Mouse (Mus musculus) kidney, postnatal 14 days (tissue): ENCODE measurements around the gene Nrtn.

Source experiments
- DNase-seq: peaks from one replicate; pipeline ENCODE4 v3.0.0; 2022; ENCODE audit warnings: mixed read lengths

Nrtn gene

GRCm38 (mm10) chr17:56757416-56758123 lies at the start of gene Nrtn:
Gene Nrtn (minus strand): TSS chr17:56757530.
- peak; percentile 94 for DNase-seq

- DNase-seq = no peak
Measured at GRCm38 (mm10) chr17:56805784-56806183, 48.5 kb upstream of the Nrtn start.

GRCm38 (mm10) chr17:56804952-56805351 lies 47.6 kb upstream of the Nrtn start:
- no peak for DNase-seq

GRCm38 (mm10) chr17:56802065-56802464 lies 44.7 kb upstream of the Nrtn start:
- DNase-seq = no peak

GRCm38 (mm10) chr17:56799276-56799675 lies 41.9 kb upstream of the Nrtn start:
- DNase-seq = no peak

GRCm38 (mm10) chr17:56793614-56794319 lies 36.4 kb upstream of the Nrtn start:
- DNase-seq = no peak

GRCm38 (mm10) chr17:56792588-56792987 lies 35.3 kb upstream of the Nrtn start:
- DNase-seq = no peak

- DNase-seq = no peak
Measured at GRCm38 (mm10) chr17:56789286-56789685, 32.0 kb upstream of the Nrtn start.

GRCm38 (mm10) chr17:56788886-56789285 lies 31.6 kb upstream of the Nrtn start:
- DNase-seq = no peak

GRCm38 (mm10) chr17:56780291-56780978 lies 23.1 kb upstream of the Nrtn start:
- peak; percentile 43 for DNase-seq

GRCm38 (mm10) chr17:56778779-56779362 lies 21.5 kb upstream of the Nrtn start:
- peak; percentile 47 for DNase-seq

- no peak for DNase-seq
Measured at GRCm38 (mm10) chr17:56777568-56777967, 20.2 kb upstream of the Nrtn start.

- DNase-seq = no peak
Measured at GRCm38 (mm10) chr17:56769950-56770349, 12.6 kb upstream of the Nrtn start, which contains the start of gene Prr22. Gene Prr22 (plus strand): TSS chr17:56770250.

GRCm38 (mm10) chr17:56768941-56769340 lies 11.6 kb upstream of the Nrtn start:
- no peak for DNase-seq

- DNase-seq = no peak
Measured at GRCm38 (mm10) chr17:56767531-56768135, 10.3 kb upstream of the Nrtn start.

- no peak for DNase-seq
Measured at GRCm38 (mm10) chr17:56766631-56767405, 9.5 kb upstream of the Nrtn start.

GRCm38 (mm10) chr17:56765431-56765830 lies 8.1 kb upstream of the Nrtn start:
- DNase-seq = no peak

- DNase-seq = peak; percentile 91
Measured at GRCm38 (mm10) chr17:56764474-56765354, 7.4 kb upstream of the Nrtn start, which contains the start of gene Dus3l. Gene Dus3l (plus strand): TSS chr17:56764757.

- DNase-seq = no peak
Measured at GRCm38 (mm10) chr17:56763741-56764250, 6.5 kb upstream of the Nrtn start.
